Mouse (Mus musculus) G1E (cell line): ENCODE measurements around the gene Lnx1. TPM values are rescaled to one million over a fixed set of nuclear protein-coding genes. Genes with fewer than 3 reads are reported as not detected.

Experiments used
- ATAC-seq: 2 replicates; pipeline ENCODE4 v1.8.0; 2016; ENCODE audit warnings: mild to moderate bottlenecking; ENCODE audit not compliant: insufficient number of reproducible peaks, poor library complexity, low FRiP score, severe bottlenecking; ENCODE audit errors: extremely low read depth
- DNase-seq: peaks from one replicate; pipeline ENCODE4 v3.0.0; 2012; ENCODE audit warnings: low spot score
- H3K27me3 ChIP-seq: 2 replicates; pipeline ENCODE4 v1.6.1; 2012; ENCODE audit warnings: mild to moderate bottlenecking, low read length, inconsistent platforms; ENCODE audit not compliant: insufficient read depth
- H3K36me3 ChIP-seq: replicated peaks from 2 replicates; pipeline ENCODE3; 2012; ENCODE audit warnings: mild to moderate bottlenecking, inconsistent platforms
- H3K4me1 ChIP-seq: 2 replicates; pipeline ENCODE4 v1.6.1; 2012; ENCODE audit warnings: low read depth, low read length, inconsistent platforms, mixed read lengths; ENCODE audit not compliant: insufficient read depth
- H3K4me3 ChIP-seq: 2 replicates; pipeline ENCODE4 v1.5.1; 2012; ENCODE audit warnings: low read depth, mild to moderate bottlenecking, inconsistent platforms, low read length, moderate library complexity, mixed read lengths
- H3K9me3 ChIP-seq: replicated peaks from 2 replicates; pipeline ENCODE4 v1.6.1; 2012; ENCODE audit warnings: inconsistent platforms
- CTCF ChIP-seq: IDR thresholded peaks from 2 replicates; pipeline ENCODE4 v1.5.1; 2012; ENCODE audit warnings: low read depth, low read length, inconsistent platforms, mixed read lengths
- GATA1 ChIP-seq: IDR thresholded peaks from 2 replicates; pipeline ENCODE4 v1.6.1; 2012; ENCODE audit warnings: borderline replicate concordance, low read length, inconsistent platforms, mixed read lengths
- GATA2 ChIP-seq: IDR thresholded peaks from 2 replicates; pipeline ENCODE4 v1.6.1; 2012; ENCODE audit warnings: low read depth, low read length, inconsistent platforms, borderline replicate concordance
- POLR2AphosphoS5 ChIP-seq: IDR thresholded peaks from 2 replicates; pipeline ENCODE4 v1.6.1; 2012; ENCODE audit warnings: low read depth, low read length, inconsistent platforms; ENCODE audit not compliant: insufficient replicate concordance
- TAL1 ChIP-seq: conservative IDR thresholded peaks from 2 replicates; pipeline ENCODE4 v1.6.1; 2012; ENCODE audit warnings: low read depth, low read length, inconsistent platforms, mixed read lengths
- polyA plus RNA-seq: library from polyadenylated mRNA; stranded (reverse); fragments of >175 nt; gene quantifications from 2 replicates; pipeline ENCODE4 v1.2.3, GENCODE M21; 2012
- total RNA-seq, 2 experiments: library from RNA; stranded (forward) in 1 of 2; stranded (reverse) in 1 of 2; fragments of 200-1000 nt in 1 of 2; fragments of >200 nt in 1 of 2; fragmentation: Nextera tagmentation in 1 of 2; gene quantifications; 2 replicates each; pipeline ENCODE4 v1.2.3; 2014 to 2017

The Lnx1 gene
- total and polyA plus RNA-seq, 3 experiments: 0.16 TPM; not detected in 2

DNA sequence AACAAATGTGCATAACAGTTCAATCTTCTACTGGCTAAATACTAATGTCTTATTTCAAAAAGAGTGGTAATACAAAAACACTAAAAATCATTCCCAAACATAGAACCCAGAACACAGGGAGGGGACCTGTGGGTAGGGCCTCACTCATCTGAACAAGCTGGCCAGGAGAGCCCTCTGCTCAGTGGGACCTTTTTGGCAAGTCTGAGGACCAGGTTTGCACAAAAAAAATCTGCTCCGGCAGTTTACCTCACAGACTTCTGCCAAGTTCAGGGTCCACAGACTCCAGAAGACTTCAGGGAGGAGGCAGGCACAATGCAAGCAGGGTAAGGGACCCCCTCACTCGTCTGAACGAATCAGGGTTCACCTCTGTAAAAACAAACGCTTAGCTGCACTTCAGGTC, 42.9 kb downstream of the Lnx1 start:
- no peaks in the 10 kb centered on the region for H3K4me1 ChIP-seq
- ATAC-seq: no peak
- TF ChIP-seq GATA1: no peak

DNA sequence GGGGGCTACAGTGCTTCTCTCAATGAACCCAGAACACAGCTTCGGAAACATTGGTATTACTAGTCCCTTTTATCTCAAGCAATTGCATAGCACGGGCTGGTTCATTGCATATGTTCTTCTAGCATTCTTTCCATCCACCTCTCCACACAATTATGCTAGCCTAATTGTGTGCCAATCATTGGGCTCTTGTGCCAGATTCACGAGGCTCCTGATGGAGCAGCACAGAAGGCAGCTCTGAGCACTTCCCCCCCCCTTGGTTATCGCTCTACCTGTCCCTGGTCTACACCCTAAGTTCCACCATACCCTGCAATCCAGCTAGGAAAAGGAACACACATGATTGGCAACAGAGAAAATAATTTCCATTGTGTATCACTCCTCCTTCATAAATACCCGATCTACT, 43.4 kb downstream of the Lnx1 start:
- H3K36me3 ChIP-seq: no peaks in the 10 kb centered on the region
- no peak for DNase-seq
- H3K27me3 ChIP-seq: peaks cover 4% of the 10 kb centered on the region; the same call in 1 of the 2 replicates
- H3K4me3 ChIP-seq: no peak overlapping the region
- no peaks in the 10 kb centered on the region for H3K9me3 ChIP-seq
- no peak for ATAC-seq
- H3K4me1 ChIP-seq: no peaks in the 10 kb centered on the region
- TF ChIP-seq GATA1 (no peak), TAL1 (no peak), POLR2AphosphoS5 (no peak), GATA2 (no peak), CTCF (no peak)

More for the DNA sequence above, 42.9 kb downstream of the Lnx1 start:
- H3K9me3 ChIP-seq: no peaks in the 10 kb centered on the region
- no peak for DNase-seq
- peaks cover 6% of the 10 kb centered on the region; the same call in 1 of the 2 replicates for H3K27me3 ChIP-seq
- H3K4me3 ChIP-seq: no peak overlapping the region
- no peaks in the 10 kb centered on the region for H3K36me3 ChIP-seq

DNA sequence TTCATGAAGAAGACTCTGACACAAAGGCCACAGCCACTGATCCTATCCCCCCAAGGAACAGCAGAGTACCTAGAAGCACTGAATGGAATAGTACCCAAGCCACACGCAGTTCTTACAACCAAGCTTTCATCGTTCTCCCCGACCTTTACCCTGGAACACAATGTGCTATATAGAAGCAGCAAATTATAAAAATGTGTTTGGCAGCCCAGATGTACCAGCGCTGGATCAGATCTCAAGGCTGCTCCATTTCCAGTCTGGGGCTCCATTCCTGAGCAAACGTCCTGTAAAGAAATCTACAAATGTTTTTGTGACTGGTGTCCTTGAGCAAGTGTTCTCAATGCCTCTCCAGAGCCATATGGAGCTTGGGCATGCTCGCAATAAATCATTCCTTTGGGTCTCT, 44.8 kb downstream of the Lnx1 start:
- Histone ChIP-seq H3K36me3 (no peaks in the 10 kb centered on the region), H3K9me3 (no peaks in the 10 kb centered on the region), H3K27me3 (no peaks in the 10 kb centered on the region; the same call in 1 of the 2 replicates), H3K4me3 (no peak overlapping the region), H3K4me1 (no peaks in the 10 kb centered on the region)
- TF ChIP-seq TAL1: no peak
- TF ChIP-seq GATA1: no peak
- TF ChIP-seq POLR2AphosphoS5: no peak
- TF ChIP-seq CTCF: no peak
- no peak for ATAC-seq
- no peak for DNase-seq

DNA sequence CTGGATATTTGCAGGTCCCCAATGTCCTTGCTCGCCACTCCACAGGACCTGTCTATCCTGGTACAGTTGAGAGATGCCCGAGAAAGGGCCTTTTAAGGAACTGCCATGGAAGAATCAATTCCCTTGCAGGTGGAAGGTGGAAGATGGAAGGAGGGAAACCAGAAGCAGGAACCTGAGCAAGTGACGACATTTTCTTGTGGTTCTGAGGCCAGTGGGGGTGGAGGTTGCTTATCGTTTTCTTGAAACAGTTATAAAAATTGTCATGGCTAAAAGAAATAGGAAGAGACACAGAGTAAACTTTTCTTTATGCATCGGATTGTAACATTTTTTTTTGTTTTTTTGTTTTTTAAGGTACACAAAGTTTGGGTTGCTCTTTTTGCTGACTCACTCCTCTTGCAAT, 46.3 kb downstream of the Lnx1 start:
- Histone ChIP-seq H3K4me1 (no peaks in the 10 kb centered on the region), H3K27me3 (no peaks in the 10 kb centered on the region; the same call in 1 of the 2 replicates), H3K36me3 (no peaks in the 10 kb centered on the region), H3K4me3 (no peak overlapping the region), H3K9me3 (no peaks in the 10 kb centered on the region)
- DNase-seq: no peak
- no peak for TF ChIP-seq POLR2AphosphoS5
- no peak for TF ChIP-seq CTCF
- no peak for TF ChIP-seq GATA2
- TF ChIP-seq GATA1: no peak
- TF ChIP-seq TAL1: no peak
- ATAC-seq: no peak

DNA sequence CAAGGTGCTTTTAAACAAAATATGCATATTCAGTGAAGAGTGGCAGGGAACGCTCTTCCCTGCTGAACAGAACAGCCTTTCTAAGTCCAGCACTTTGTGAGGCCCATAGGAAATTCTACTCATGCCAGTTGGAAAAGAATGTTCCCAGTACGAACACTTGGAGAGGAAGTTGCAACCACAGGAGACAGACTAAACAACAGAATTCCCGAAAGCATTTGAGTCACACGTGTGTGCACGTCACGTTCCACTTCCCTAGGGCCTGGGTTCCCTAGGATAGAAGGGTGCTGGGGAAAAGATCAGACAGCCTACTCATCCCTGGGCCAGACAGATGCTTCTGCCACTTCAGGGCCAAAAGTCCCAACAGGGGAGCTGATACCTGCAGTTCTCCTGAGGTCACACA, 48.2 kb downstream of the Lnx1 start:
- ATAC-seq (no peak), DNase-seq (no peak)
- Histone ChIP-seq H3K36me3 (no peaks in the 10 kb centered on the region), H3K9me3 (no peaks in the 10 kb centered on the region), H3K27me3 (no peaks in the 10 kb centered on the region; the same call in 1 of the 2 replicates), H3K4me3 (no peak overlapping the region), H3K4me1 (no peaks in the 10 kb centered on the region)
- no peak for TF ChIP-seq GATA1

DNA sequence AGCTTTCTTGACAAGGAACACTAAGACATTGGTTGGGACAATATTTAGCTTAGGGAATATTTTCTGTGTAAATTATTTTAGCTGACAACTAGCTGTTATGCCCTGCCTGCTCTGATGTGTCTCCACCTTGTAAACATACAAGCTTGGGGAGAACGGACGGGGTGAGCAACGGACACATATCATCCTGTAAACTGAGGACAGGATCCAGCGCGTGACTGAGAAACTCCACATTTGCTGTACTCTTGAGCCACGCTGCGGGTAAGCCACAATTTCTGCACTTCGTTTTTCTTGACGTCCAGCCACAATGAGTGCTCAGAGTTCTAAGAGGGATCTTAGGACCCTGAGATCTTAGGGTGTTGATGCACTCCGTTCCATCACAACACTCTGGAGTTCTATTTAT, 48.9 kb downstream of the Lnx1 start:
- Histone ChIP-seq H3K4me3 (no peak overlapping the region), H3K36me3 (no peaks in the 10 kb centered on the region), H3K27me3 (peaks cover under 1% of the 10 kb centered on the region; the same call in 1 of the 2 replicates), H3K4me1 (no peaks in the 10 kb centered on the region), H3K9me3 (no peaks in the 10 kb centered on the region)
- ATAC-seq: no peak
- TF ChIP-seq TAL1 (no peak), POLR2AphosphoS5 (no peak), GATA1 (no peak), CTCF (no peak), GATA2 (no peak)
- DNase-seq: no peak

DNA sequence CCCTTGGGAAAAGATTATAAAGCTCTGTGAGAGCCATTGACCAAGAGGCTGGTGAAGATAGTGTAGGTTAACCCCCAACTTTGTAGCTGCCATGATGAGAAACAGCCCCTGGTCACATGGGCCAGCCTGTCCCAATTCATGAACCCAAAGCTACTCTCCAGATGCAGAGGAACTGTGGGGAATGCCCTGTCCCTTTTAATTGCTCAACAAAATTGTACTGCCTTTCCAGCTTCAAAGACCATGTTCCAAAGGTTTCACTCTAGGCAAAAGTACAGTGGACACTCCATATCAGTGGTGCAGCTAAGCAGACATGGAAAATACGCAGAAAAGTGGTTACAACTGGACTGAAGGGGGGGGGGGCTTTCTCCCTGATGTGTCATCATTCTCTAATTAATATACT, 53.6 kb downstream of the Lnx1 start:
- TF ChIP-seq CTCF (no peak), GATA1 (no peak), POLR2AphosphoS5 (no peak), TAL1 (no peak), GATA2 (no peak)
- Histone ChIP-seq H3K27me3 (peaks cover 11% of the 10 kb centered on the region), H3K36me3 (no peaks in the 10 kb centered on the region), H3K4me3 (no peak overlapping the region), H3K9me3 (no peaks in the 10 kb centered on the region), H3K4me1 (no peaks in the 10 kb centered on the region)
- ATAC-seq (no peak), DNase-seq (no peak)
